ENCODE assay signal across 8 mouse cellular contexts in the genomic region with DNA sequence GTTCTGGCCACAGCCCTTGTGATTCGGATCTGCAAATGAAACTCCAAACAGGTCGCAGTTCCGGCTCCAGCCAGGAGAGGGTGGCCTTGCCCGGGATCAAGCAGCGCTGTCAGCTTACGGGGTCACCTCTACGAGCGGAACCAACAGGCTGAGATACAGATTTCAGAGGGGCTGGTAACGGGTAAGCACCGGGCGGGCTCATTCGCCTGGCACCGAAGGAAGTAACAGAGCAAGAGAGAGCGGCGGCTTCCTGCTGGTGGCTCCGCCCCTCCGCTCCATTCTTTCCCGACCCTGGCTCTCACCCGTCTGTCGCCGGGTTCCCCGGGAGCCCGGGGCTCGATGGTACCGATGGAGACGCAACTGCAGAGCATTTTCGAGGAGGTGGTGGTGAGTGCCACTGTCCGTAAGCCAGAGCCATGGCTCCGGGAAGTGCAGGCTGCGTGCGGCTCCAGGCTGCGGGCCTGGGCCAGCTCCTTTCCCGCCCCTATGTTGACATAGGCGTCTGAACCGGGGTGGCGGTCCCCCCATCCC. TPM values are rescaled to one million over a fixed set of nuclear protein-coding genes. Genes with fewer than 3 reads are reported as not detected.
DNase-seq lines count a peak whose midpoint lies in the region; ATAC-seq and TF ChIP-seq lines count a peak whose summit lies in the region.

Med23 (plus strand) TSS at position 227 of the 531 bp plus-strand sequence.

- peaks cover 0 to 3% of the 10 kb centered on the region in 2 experiments; a peak in 1 of 4 replicates for H3K4me1 ChIP-seq in MEL (ENCODE audit: control insufficient read depth in 1 of 2, insufficient read depth in 2 of 2, low read length in 2 of 2)
- no peaks in the 10 kb centered on the region for H3K4me1 ChIP-seq in cerebellum, adult 2 months (ENCODE audit: control insufficient read depth, insufficient read depth, low read length)
- H3K4me1 ChIP-seq in forebrain, postnatal 0 days (ENCODE audit: insufficient read depth): no peaks in the 10 kb centered on the region
- no peaks in the 10 kb centered on the region for H3K4me1 ChIP-seq in lung, embryonic 15.5 days

- no peak for TF ChIP-seq EP300 in MEL (IDR thresholded peaks at IDR 0.05; ENCODE audit: low read depth in 1 of 2, low read length in 2 of 2)

- TF ChIP-seq CTCF in MEL (IDR thresholded peaks at IDR 0.05 in 2 of 3, conservative IDR thresholded peaks at IDR 0.05 in 1 of 3; ENCODE audit: control insufficient read depth in 1 of 3, insufficient read depth in 1 of 3, low read depth in 2 of 3, low read length in 3 of 3, poor library complexity in 1 of 3, severe bottlenecking in 1 of 3): peak; percentile 78 to 91 (median 88)
- peak; percentile 99 for TF ChIP-seq CTCF in cerebellum, adult 2 months (IDR thresholded peaks at IDR 0.05; ENCODE audit: borderline replicate concordance, insufficient read depth, low read depth, low read length)
- TF ChIP-seq CTCF in forebrain, postnatal 0 days (IDR thresholded peaks at IDR 0.05; ENCODE audit: low read depth): peak; percentile 96

- H3K27me3 ChIP-seq in MEL (ENCODE audit: control insufficient read depth in 1 of 2, insufficient read depth in 2 of 2, low read length in 2 of 2): no peaks in the 10 kb centered on the region; a peak in 1 of 4 replicates
- H3K27me3 ChIP-seq in cerebellum, adult 2 months (ENCODE audit: control insufficient read depth, insufficient read depth, low read length): no peaks in the 10 kb centered on the region
- H3K27me3 ChIP-seq in forebrain, postnatal 0 days (ENCODE audit: insufficient read depth, low read length): no peaks in the 10 kb centered on the region
- H3K27me3 ChIP-seq in lung, embryonic 15.5 days: no peaks in the 10 kb centered on the region

- peak; percentile 34 to 83; a peak in 2 of 4 replicates for TF ChIP-seq POLR2A in MEL (IDR thresholded peaks at IDR 0.05; ENCODE audit: control insufficient read depth in 1 of 2, insufficient read depth in 1 of 2, low read depth in 1 of 2, low read length in 2 of 2, poor library complexity in 1 of 2)
- peak; percentile 53; the same call in 1 of the 2 replicates for TF ChIP-seq POLR2A in cerebellum, adult 2 months (IDR thresholded peaks at IDR 0.05; ENCODE audit: borderline replicate concordance, insufficient read depth, low read length)

- no peaks in the 10 kb centered on the region for H3K9me3 ChIP-seq in MEL (replicated peaks; ENCODE audit: insufficient read depth, low read length)
- H3K9me3 ChIP-seq in forebrain, postnatal 0 days (ENCODE audit: low read length): no peaks in the 10 kb centered on the region
- no peaks in the 10 kb centered on the region for H3K9me3 ChIP-seq in lung, embryonic 15.5 days

- H3K36me3 ChIP-seq in MEL (ENCODE audit: control insufficient read depth in 1 of 2, insufficient read depth in 2 of 2, low read length in 2 of 2): peaks cover 2% of the 10 kb centered on the region in 2 experiments; a peak in 1 of 4 replicates
- peaks cover 23% of the 10 kb centered on the region for H3K36me3 ChIP-seq in forebrain, postnatal 0 days (ENCODE audit: insufficient read depth)
- peaks cover 26% of the 10 kb centered on the region for H3K36me3 ChIP-seq in lung, embryonic 15.5 days

- ATAC-seq in forebrain, postnatal 0 days: peak; percentile 100
- peak; percentile 100 for ATAC-seq in lung, embryonic 15.5 days (ENCODE audit: borderline replicate concordance, extremely low read depth, low FRiP score, low TSS enrichment)

- H3K4me2 ChIP-seq in forebrain, postnatal 0 days (ENCODE audit: low read depth): peak within 1 kb of the TSS; percentile 58
- peak within 1 kb of the TSS; percentile 58 for H3K4me2 ChIP-seq in lung, embryonic 15.5 days

- peak; percentile 98 for DNase-seq in MEL (ENCODE audit: low read depth, low spot score)
- peak; percentile 97 to 100 for DNase-seq in cerebellum, adult 2 months
- DNase-seq in forebrain, postnatal 0 days: peak; percentile 98
- DNase-seq in heart, postnatal 4 days: peak; percentile 99
- DNase-seq in layer of hippocampus, adult 8-10 months (ENCODE audit: low spot score in 2 of 2): peak; percentile 97 to 99
- peak; percentile 92 for DNase-seq in ovary, adult 18-20 months (ENCODE audit: low spot score)
- peak; percentile 95 for DNase-seq in thymus, postnatal 0 days (ENCODE audit: low spot score)

- WGBS in cerebellum, adult 2 months: under 1% methylated on average over 36 of the region's 36 CpGs
- WGBS in forebrain, postnatal 0 days: under 1% methylated on average over 36 of the region's 36 CpGs
- under 1% methylated on average over 36 of the region's 36 CpGs for WGBS in lung, embryonic 15.5 days

- TF ChIP-seq RAD21 in MEL (IDR thresholded peaks at IDR 0.05; ENCODE audit: low read depth, low read length): peak; percentile 89

- H3K9ac ChIP-seq in MEL (ENCODE audit: control insufficient read depth, low read depth, low read length, poor library complexity, severe bottlenecking): peak within 1 kb of the TSS; percentile 98
- peak within 1 kb of the TSS; percentile 82 for H3K9ac ChIP-seq in forebrain, postnatal 0 days
- H3K9ac ChIP-seq in lung, embryonic 15.5 days: peak within 1 kb of the TSS; percentile 92

- peaks cover 8% of the 10 kb centered on the region for H3K79me2 ChIP-seq in MEL (ENCODE audit: control insufficient read depth, insufficient read depth, low read length, poor library complexity)

- peak within 1 kb of the TSS; percentile 74 to 99 for H3K4me3 ChIP-seq in MEL (ENCODE audit: control insufficient read depth in 1 of 2, insufficient read depth in 1 of 2, low read depth in 2 of 2, low read length in 2 of 2)
- H3K4me3 ChIP-seq in cerebellum, adult 2 months (replicated peaks; ENCODE audit: insufficient read depth, low read depth, low read length): peak within 1 kb of the TSS; percentile 84
- H3K4me3 ChIP-seq in forebrain, postnatal 0 days (ENCODE audit: low read depth, low read length): peak within 1 kb of the TSS; percentile 65
- peak within 1 kb of the TSS; percentile 98 for H3K4me3 ChIP-seq in lung, embryonic 15.5 days

- peak within 1 kb of the TSS; percentile 45 for H3K27ac ChIP-seq in MEL (ENCODE audit: control insufficient read depth, low read depth, low read length)
- H3K27ac ChIP-seq in cerebellum, adult 2 months (ENCODE audit: insufficient read depth, low read length): no peak within 1 kb of the TSS
- peak within 1 kb of the TSS; percentile 46; the same call in 1 of the 2 replicates for H3K27ac ChIP-seq in forebrain, postnatal 0 days (ENCODE audit: low read depth, low read length)
- H3K27ac ChIP-seq in lung, embryonic 15.5 days: 0 out of 2 replicates have a peak within 1 kb of the TSS, but pooled peaks have one; percentile 51

TF ChIP-seq in MEL, 35 proteins besides CTCF, POLR2A, EP300 and RAD21 (continues in another document):
- peak; percentile 17; the same call in 1 of the 2 replicates for TF ChIP-seq GATA1 (IDR thresholded peaks at IDR 0.05; ENCODE audit: low read depth, low read length)
- no peak for TF ChIP-seq USF1 (IDR thresholded peaks at IDR 0.05; ENCODE audit: low read depth, low read length)
- peak; percentile 85 for TF ChIP-seq SMC3 (IDR thresholded peaks at IDR 0.05; ENCODE audit: low read depth, low read length)
- no peak for TF ChIP-seq MYB (IDR thresholded peaks at IDR 0.05; ENCODE audit: low read depth, low read length)
- peak; percentile 57; the same call in 1 of the 2 replicates for TF ChIP-seq ZNF384 (IDR thresholded peaks at IDR 0.05; ENCODE audit: low read depth, low read length)
- no peak for TF ChIP-seq MAFK (IDR thresholded peaks at IDR 0.05; ENCODE audit: borderline replicate concordance, low read depth, low read length)
- peak; percentile 56; the same call in 1 of the 2 replicates for TF ChIP-seq MXI1 (IDR thresholded peaks at IDR 0.05; ENCODE audit: low read depth, low read length)
- no peak; the same call in 1 of the 2 replicates for TF ChIP-seq MAX (IDR thresholded peaks at IDR 0.05; ENCODE audit: low read length)
- peak; percentile 52; the same call in 1 of the 2 replicates for TF ChIP-seq KAT2A (conservative IDR thresholded peaks at IDR 0.05; ENCODE audit: low read depth, low read length)
- TF ChIP-seq POLR2AphosphoS2 (IDR thresholded peaks at IDR 0.05; ENCODE audit: low read length): 0 out of 2 replicates have a peak, but pooled peaks have one; percentile 41
- TF ChIP-seq ZKSCAN1 (IDR thresholded peaks at IDR 0.05; ENCODE audit: low read depth, low read length): no peak
- TF ChIP-seq TBP (IDR thresholded peaks at IDR 0.05; ENCODE audit: low read depth, low read length): peak; percentile 78; the same call in 1 of the 2 replicates
- TF ChIP-seq POLR2AphosphoS5 (IDR thresholded peaks at IDR 0.05; ENCODE audit: borderline replicate concordance, low read depth, low read length): no peak
- no peak; the same call in 1 of the 2 replicates for TF ChIP-seq MYC (IDR thresholded peaks at IDR 0.05; ENCODE audit: low read depth, low read length)
- peak; percentile 92 for TF ChIP-seq SIN3A (IDR thresholded peaks at IDR 0.05; ENCODE audit: low read length)
- peak; percentile 41; the same call in 1 of the 2 replicates for TF ChIP-seq ETS1 (IDR thresholded peaks at IDR 0.05; ENCODE audit: low read depth, low read length)
- TF ChIP-seq NRF1 (IDR thresholded peaks at IDR 0.05; ENCODE audit: insufficient read depth, low read depth, low read length, poor library complexity, severe bottlenecking): no peak
- TF ChIP-seq BHLHE40 (IDR thresholded peaks at IDR 0.05; ENCODE audit: borderline replicate concordance, low read depth, low read length): no peak
- peak; percentile 71 for TF ChIP-seq NELFE (IDR thresholded peaks at IDR 0.05; ENCODE audit: low read depth, low read length)
- 0 out of 2 replicates have a peak, but pooled peaks have one; percentile 20 for TF ChIP-seq UBTF (IDR thresholded peaks at IDR 0.05; ENCODE audit: borderline replicate concordance, insufficient read depth, low read depth, low read length)
- TF ChIP-seq TAL1 (IDR thresholded peaks at IDR 0.05; ENCODE audit: low read length): no peak
- no peak for TF ChIP-seq ZMIZ1 (IDR thresholded peaks at IDR 0.05; ENCODE audit: low read depth, low read length)
- peak; percentile 40; the same call in 1 of the 2 replicates for TF ChIP-seq TCF12 (IDR thresholded peaks at IDR 0.05; ENCODE audit: low read depth, low read length)

RNA-seq across cellular contexts. Expression of gene Med23, which starts in this region (rescaled TPM):
- 18.8 and 19.3 TPM in 2 replicates for total RNA-seq in MEL (2012; rRNA removed)
- polyA plus RNA-seq in MEL (2012; ENCODE audit: insufficient read depth in 1 of 2, insufficient read length in 2 of 2, low read depth in 1 of 2, low replicate concordance in 2 of 2, missing spikeins in 1 of 2): 10 to 100 TPM; 23.7 to 52.2 TPM
- polyA plus RNA-seq in cerebellum, adult 2 months (2012; rRNA removed): 32.1 and 34.1 TPM in 2 replicates
- 36.2 and 41.7 TPM in 2 replicates for total RNA-seq in forebrain, postnatal 0 days (2014; rRNA removed)
- 11.5 and 16.2 TPM in 2 replicates for polyA plus RNA-seq in forebrain, postnatal 0 days (2015; fragmentation: Nextera tagmentation; extraction: Ambion mirVana)
- total RNA-seq in heart, postnatal 4 days (2021): 10 to 100 TPM; 23.2 to 23.8 TPM
- 10 to 100 TPM; 35.6 to 43.2 (median 38.1) TPM for total RNA-seq in layer of hippocampus, adult 8-10 months (2022)
- polyA plus RNA-seq in lung, embryonic 15.5 days (2015; fragmentation: Nextera tagmentation; extraction: Ambion mirVana): 21.0 and 21.9 TPM in 2 replicates
- polyA plus RNA-seq in thymus, postnatal 0 days (2015; fragmentation: Nextera tagmentation; extraction: Ambion mirVana): 10.2 and 12.2 TPM in 2 replicates
